Mouse (Mus musculus) midbrain, embryonic 11.5 days (tissue): ENCODE data around the gene Cacna1c. TPM values are rescaled to one million over a fixed set of nuclear protein-coding genes. Genes with fewer than 3 reads are reported as not detected.

Source experiments
- ATAC-seq: fragments of 200-750 bp; cut with Nextera tagmentation; 2 replicates; pipeline ENCODE4 v1.8.0; 2017; ENCODE audit warnings: moderate TSS enrichment, moderate library complexity; ENCODE audit not compliant: low FRiP score
- DNase-seq: peaks from one replicate; pipeline ENCODE4 v3.0.0; 2015; ENCODE audit warnings: low spot score; ENCODE audit errors: missing footprints
- H3K27ac ChIP-seq: fragments of 300-500 bp; sonication (generic); 2 replicates; pipeline ENCODE4 v1.5.1; 2014; ENCODE audit warnings: low read depth, low read length
- H3K27me3 ChIP-seq: fragments of 300-500 bp; sonication (generic); 2 replicates; pipeline ENCODE4 v1.6.1; 2014; ENCODE audit warnings: mild to moderate bottlenecking, low read length, moderate library complexity, mixed read lengths; ENCODE audit not compliant: control insufficient read depth, insufficient read depth
- H3K36me3 ChIP-seq: fragments of 300-500 bp; sonication (generic); 2 replicates; pipeline ENCODE4 v1.6.1; 2014; ENCODE audit warnings: mild to moderate bottlenecking, low read length, moderate library complexity, mixed read lengths; ENCODE audit not compliant: control insufficient read depth, insufficient read depth
- H3K4me1 ChIP-seq: fragments of 300-500 bp; sonication (generic); 2 replicates; pipeline ENCODE4 v1.6.1; 2014; ENCODE audit warnings: low read length; ENCODE audit not compliant: control insufficient read depth, insufficient read depth
- H3K4me2 ChIP-seq: fragments of 300-500 bp; sonication (generic); 2 replicates; pipeline ENCODE4 v1.6.1; 2014; ENCODE audit warnings: mild to moderate bottlenecking, moderate library complexity
- H3K4me3 ChIP-seq: fragments of 300-500 bp; sonication (generic); 2 replicates; pipeline ENCODE4 v1.5.1; 2014; ENCODE audit warnings: low read depth, low read length
- H3K9ac ChIP-seq: fragments of 300-500 bp; sonication (generic); 2 replicates; pipeline ENCODE4 v1.6.1; 2014; ENCODE audit warnings: low read length
- H3K9me3 ChIP-seq: fragments of 300-500 bp; sonication (generic); 2 replicates; pipeline ENCODE4 v1.6.1; 2016; ENCODE audit warnings: low read length; ENCODE audit not compliant: control insufficient read depth
- whole genome bisulfite sequencing: fragments of 180-500 bp; shearing (Covaris S2); extraction: QIAGEN DNeasy Blood & Tissue Kit; methylation state at CpG from one replicate; pipeline ENCODE4 v1.1.7; 2014; 5-methylcytosine and 5-hydroxymethylcytosine counted together
- polyA plus RNA-seq: library from polyadenylated mRNA; unstranded; fragments of >200 nt; fragmentation: Nextera tagmentation; extraction: Ambion mirVana; gene quantifications from 2 replicates; pipeline ENCODE4 v1.2.1, GENCODE M21; 2014

The Cacna1c gene
- polyA plus RNA-seq, 1 experiment from 2014 or later: 2.1 TPM

GRCm38 (mm10) chr6:118737078-118737477 lies 459.1 kb downstream of the Cacna1c start:
- DNase-seq (no peak), ATAC-seq (no peak)
- Histone ChIP-seq H3K27ac (no peak overlapping the region), H3K9ac (no peak overlapping the region), H3K4me2 (no peak overlapping the region), H3K27me3 (no peaks in the 10 kb centered on the region), H3K4me3 (no peak overlapping the region), H3K4me1 (no peaks in the 10 kb centered on the region), H3K9me3 (no peaks in the 10 kb centered on the region), H3K36me3 (no peaks in the 10 kb centered on the region)
- WGBS: 83% methylated on average over 6 of the region's 6 CpGs

- no peak overlapping the region for H3K27ac ChIP-seq
- DNase-seq (no peak), ATAC-seq (no peak)
- no peaks in the 10 kb centered on the region for H3K27me3 ChIP-seq
- WGBS: 83% methylated on average over 7 of the region's 7 CpGs
- no peak overlapping the region for H3K9ac ChIP-seq
- H3K4me2 ChIP-seq: no peak overlapping the region
- H3K9me3 ChIP-seq: no peaks in the 10 kb centered on the region
- H3K4me3 ChIP-seq: no peak overlapping the region
- no peaks in the 10 kb centered on the region for H3K36me3 ChIP-seq
- no peaks in the 10 kb centered on the region for H3K4me1 ChIP-seq
Observed at GRCm38 (mm10) chr6:118736491-118736890, 459.7 kb downstream of the Cacna1c start.

- WGBS: 92% methylated on average over 3 of the region's 3 CpGs
- H3K4me3 ChIP-seq: no peak overlapping the region
- no peaks in the 10 kb centered on the region for H3K27me3 ChIP-seq
- no peak for DNase-seq
- no peak overlapping the region for H3K9ac ChIP-seq
- H3K4me2 ChIP-seq: no peak overlapping the region
- no peaks in the 10 kb centered on the region for H3K4me1 ChIP-seq
- no peak for ATAC-seq
- no peaks in the 10 kb centered on the region for H3K9me3 ChIP-seq
- no peaks in the 10 kb centered on the region for H3K36me3 ChIP-seq
- H3K27ac ChIP-seq: no peak overlapping the region
Observed at GRCm38 (mm10) chr6:118735145-118735544, 461.1 kb downstream of the Cacna1c start.

- Histone ChIP-seq H3K36me3 (no peaks in the 10 kb centered on the region), H3K4me3 (no peak overlapping the region), H3K27me3 (no peaks in the 10 kb centered on the region), H3K4me1 (no peaks in the 10 kb centered on the region), H3K9me3 (no peaks in the 10 kb centered on the region), H3K4me2 (no peak overlapping the region), H3K9ac (no peak overlapping the region), H3K27ac (no peak overlapping the region)
- 92% methylated on average over 3 of the region's 3 CpGs for WGBS
- ATAC-seq (no peak), DNase-seq (no peak)
Observed at GRCm38 (mm10) chr6:118731937-118732336, 464.3 kb downstream of the Cacna1c start.

GRCm38 (mm10) chr6:118724908-118725307 lies 471.3 kb downstream of the Cacna1c start:
- no peak for DNase-seq
- Histone ChIP-seq H3K4me1 (no peaks in the 10 kb centered on the region), H3K27me3 (no peaks in the 10 kb centered on the region), H3K4me2 (no peak overlapping the region), H3K9me3 (no peaks in the 10 kb centered on the region), H3K4me3 (no peak overlapping the region), H3K27ac (no peak overlapping the region), H3K36me3 (no peaks in the 10 kb centered on the region), H3K9ac (no peak overlapping the region)
- 74% methylated on average over 4 of the region's 4 CpGs for WGBS
- ATAC-seq: no peak

- DNase-seq (no peak), ATAC-seq (no peak)
- H3K4me2 ChIP-seq: no peak overlapping the region
- no peak overlapping the region for H3K9ac ChIP-seq
- 83% methylated on average over 6 of the region's 6 CpGs for WGBS
- H3K4me1 ChIP-seq: no peaks in the 10 kb centered on the region
- H3K27ac ChIP-seq: no peak overlapping the region
- H3K9me3 ChIP-seq: no peaks in the 10 kb centered on the region
- no peaks in the 10 kb centered on the region for H3K27me3 ChIP-seq
- no peaks in the 10 kb centered on the region for H3K36me3 ChIP-seq
- no peak overlapping the region for H3K4me3 ChIP-seq
Observed at GRCm38 (mm10) chr6:118724388-118724787, 471.8 kb downstream of the Cacna1c start.

- Histone ChIP-seq H3K9me3 (no peaks in the 10 kb centered on the region), H3K27me3 (no peaks in the 10 kb centered on the region), H3K4me3 (no peak overlapping the region), H3K9ac (no peak overlapping the region), H3K4me2 (no peak overlapping the region), H3K4me1 (no peaks in the 10 kb centered on the region), H3K36me3 (no peaks in the 10 kb centered on the region), H3K27ac (no peak overlapping the region)
- WGBS: 78% methylated on average over 6 of the region's 6 CpGs
- DNase-seq: no peak
- no peak for ATAC-seq
Observed at GRCm38 (mm10) chr6:118722336-118722735, 473.9 kb downstream of the Cacna1c start.

- H3K4me3 ChIP-seq: no peak overlapping the region
- H3K4me2 ChIP-seq: no peak overlapping the region
- no peaks in the 10 kb centered on the region for H3K9me3 ChIP-seq
- no peaks in the 10 kb centered on the region for H3K27me3 ChIP-seq
- no peak overlapping the region for H3K9ac ChIP-seq
- no peak for DNase-seq
- H3K27ac ChIP-seq: no peak overlapping the region
- no peaks in the 10 kb centered on the region for H3K4me1 ChIP-seq
- no peaks in the 10 kb centered on the region for H3K36me3 ChIP-seq
- no peak for ATAC-seq
- 91% methylated on average over 1 of the region's 1 CpGs for WGBS
Observed at GRCm38 (mm10) chr6:118719486-118719885, 476.7 kb downstream of the Cacna1c start.

- no peaks in the 10 kb centered on the region for H3K36me3 ChIP-seq
- H3K27ac ChIP-seq: no peak overlapping the region
- no peaks in the 10 kb centered on the region for H3K4me1 ChIP-seq
- ATAC-seq (no peak), DNase-seq (no peak)
- H3K4me3 ChIP-seq: no peak overlapping the region
- H3K4me2 ChIP-seq: no peak overlapping the region
- WGBS: 90% methylated on average over 5 of the region's 5 CpGs
- no peaks in the 10 kb centered on the region for H3K27me3 ChIP-seq
- no peaks in the 10 kb centered on the region for H3K9me3 ChIP-seq
- H3K9ac ChIP-seq: no peak overlapping the region
Observed at GRCm38 (mm10) chr6:118713286-118713685, 482.9 kb downstream of the Cacna1c start.
